Mouse (Mus musculus) Patski (cell line): ENCODE measurements around the gene Sparc. TPM values are rescaled to one million over a fixed set of nuclear protein-coding genes. Genes with fewer than 3 reads are reported as not detected.

Source experiments
- ATAC-seq: fragments of 100-300 bp; one replicate; pipeline ENCODE4 v1.8.0; 2021
- CTCF ChIA-PET: fragments of 350-600 bp; sonication (Branson Sonifier 250); formaldehyde crosslinking; loops from one replicate; lab custom pipeline; 2022; ENCODE audit warnings: inconsistent platforms; lab: Charles Lee
- POLR2A ChIA-PET: fragments of 350-600 bp; sonication (Branson Sonifier 250); formaldehyde crosslinking; loops from one replicate; lab custom pipeline; 2022; ENCODE audit warnings: antibody characterized with exemption, inconsistent platforms; lab: Charles Lee
- DNase-seq: peaks from one replicate; pipeline ENCODE4 v3.0.0-alpha.2; 2011; ENCODE audit warnings: low read depth, low spot score
- H3K27me3 ChIP-seq: fragments of 371-371 bp; one replicate; pipeline ENCODE4 v1.5.1; 2021
- CTCF ChIP-seq: fragments of 100-300 bp; IDR thresholded peaks from one replicate; pipeline ENCODE4 v1.5.1; 2021
- in situ Hi-C: fragments of 300-500 bp; cut with MboI; formaldehyde crosslinking; loops from 3 replicates; pipeline ENCODE4 v1.11.1; 2018; ENCODE audit warnings: low pct_unique_long_range_greater_than_20kb, mixed read lengths
- polyA plus RNA-seq: library from polyadenylated mRNA; unstranded; gene quantifications from one replicate; pipeline ENCODE4 v1.2.3, GENCODE M21; 2021

The Sparc gene
- polyA plus RNA-seq, 1 experiment from 2014 or later: 789 TPM

DNA sequence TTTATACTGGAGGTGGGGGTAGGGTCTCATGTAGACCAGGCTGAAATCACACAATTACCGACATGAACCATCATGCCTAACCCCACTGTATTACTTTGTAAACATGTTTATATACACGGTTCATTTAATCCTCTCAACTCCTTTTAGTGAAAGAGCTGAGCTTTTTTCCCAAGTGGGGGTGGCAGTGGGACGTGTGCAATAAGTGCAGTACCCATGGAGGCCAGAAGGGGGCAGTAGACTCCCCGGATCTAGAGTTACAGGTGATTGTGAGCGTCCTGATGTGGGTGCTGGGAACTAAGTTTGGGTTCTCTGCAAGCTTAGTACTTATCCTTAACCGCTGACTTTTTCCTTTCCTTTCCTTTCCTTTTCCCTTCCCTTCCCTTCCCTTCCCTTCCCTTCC, 49.1 kb downstream of the Sparc start:
- ChIA-PET POLR2A (interaction anchor here (0.8 kb wide), 1 partner anchor 8 kb away, joined by 3 read pairs; no protein-coding TSS in a partner anchor), CTCF (interaction anchor here (1.1 to 1.9 kb wide), 4 partner anchors 13 to 72 kb away, joined by 3 to 9 read pairs (median 4); no protein-coding TSS in a partner anchor)
- no peak for ATAC-seq
- in situ Hi-C loops: no loop called here
- no peaks in the 10 kb centered on the region for H3K27me3 ChIP-seq
- no peak for TF ChIP-seq CTCF
- no peak for DNase-seq

- CTCF ChIA-PET: interaction anchor here (0.7 to 1.9 kb wide), 4 partner anchors 12 to 67 kb away, joined by 3 to 9 read pairs (median 4); no protein-coding TSS in a partner anchor
Measured at GRCm38 (mm10) chr11:55373373-55373772, 49.6 kb downstream of the Sparc start.

DNA sequence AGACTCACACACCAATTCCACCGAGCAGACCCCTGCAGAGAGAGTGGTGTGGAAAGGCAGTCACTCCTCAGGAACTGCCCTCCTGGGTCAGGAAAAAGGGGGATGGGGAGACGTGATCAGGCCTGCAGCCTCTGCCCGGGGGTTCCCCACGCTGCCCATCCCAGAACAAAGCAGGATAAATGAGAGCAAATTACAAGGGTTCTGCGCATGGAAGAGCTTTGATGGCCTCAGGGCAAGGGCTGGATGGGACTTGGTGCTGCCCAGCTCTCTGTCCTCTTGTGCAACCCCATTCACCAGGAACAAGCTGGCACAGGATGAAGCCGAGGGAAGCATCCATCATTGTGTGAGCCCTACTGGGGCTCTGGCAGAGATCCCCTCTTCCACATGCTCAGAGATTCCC, 51.0 kb downstream of the Sparc start:
- DNase-seq (peak; percentile 65), ATAC-seq (peak; percentile 84)
- ChIA-PET POLR2A (interaction anchor here (0.6 to 1.5 kb wide), 3 partner anchors 9 to 51 kb away, joined by 3 to 5 read pairs (median 4); no protein-coding TSS in a partner anchor), CTCF (interaction anchor here (1.2 to 1.9 kb wide), 2 partner anchors 14 to 285 kb away, joined by 3 to 9 read pairs; no protein-coding TSS in a partner anchor)
- no peaks in the 10 kb centered on the region for H3K27me3 ChIP-seq
- in situ Hi-C loops: no loop called here
- no peak for TF ChIP-seq CTCF

More at GRCm38 (mm10) chr11:55373373-55373772, 49.6 kb downstream of the Sparc start:
- POLR2A ChIA-PET: interaction anchor here (0.8 kb wide), 1 partner anchor 9 kb away, joined by 3 read pairs; no protein-coding TSS in a partner anchor
- no peaks in the 10 kb centered on the region for H3K27me3 ChIP-seq
- ATAC-seq (no peak), DNase-seq (no peak)
- TF ChIP-seq CTCF: no peak
- in situ Hi-C loops: no loop called here

DNA sequence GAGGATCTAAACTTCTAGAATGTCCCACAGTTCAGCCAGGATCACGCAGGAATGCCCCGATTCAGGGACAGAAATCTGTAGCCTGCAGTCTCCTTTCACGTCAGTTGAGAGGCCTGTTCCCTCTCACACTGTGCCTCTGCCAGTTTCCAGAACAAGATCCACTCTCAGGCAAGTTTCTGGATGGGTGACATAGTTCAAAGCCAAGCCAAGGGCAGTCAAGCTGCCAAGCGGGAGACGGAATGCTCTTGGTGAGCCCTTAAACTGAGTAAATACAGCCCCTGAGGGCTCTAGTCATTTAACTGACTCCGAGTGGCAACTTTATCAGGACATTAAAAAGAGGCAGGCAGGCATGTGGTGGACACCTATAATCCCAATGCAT, 53.9 kb downstream of the Sparc start:
- DNase-seq (no peak), ATAC-seq (no peak)
- in situ Hi-C loops: no loop called here
- no peaks in the 10 kb centered on the region for H3K27me3 ChIP-seq
- no peak for TF ChIP-seq CTCF
- POLR2A ChIA-PET: no interaction called here
- CTCF ChIA-PET: no interaction called here

- DNase-seq (no peak), ATAC-seq (no peak)
- no peak for TF ChIP-seq CTCF
- in situ Hi-C loops: no loop called here
- no peaks in the 10 kb centered on the region for H3K27me3 ChIP-seq
- POLR2A ChIA-PET: no interaction called here
- CTCF ChIA-PET: no interaction called here
Measured at GRCm38 (mm10) chr11:55368388-55369092, 54.4 kb downstream of the Sparc start.

GRCm38 (mm10) chr11:55367783-55368182, 55.2 kb downstream of the Sparc start:
- H3K27me3 ChIP-seq: no peaks in the 10 kb centered on the region
- CTCF ChIA-PET: no interaction called here
- no peak for TF ChIP-seq CTCF
- POLR2A ChIA-PET: no interaction called here
- ATAC-seq (no peak), DNase-seq (no peak)
- in situ Hi-C loops: no loop called here

DNA sequence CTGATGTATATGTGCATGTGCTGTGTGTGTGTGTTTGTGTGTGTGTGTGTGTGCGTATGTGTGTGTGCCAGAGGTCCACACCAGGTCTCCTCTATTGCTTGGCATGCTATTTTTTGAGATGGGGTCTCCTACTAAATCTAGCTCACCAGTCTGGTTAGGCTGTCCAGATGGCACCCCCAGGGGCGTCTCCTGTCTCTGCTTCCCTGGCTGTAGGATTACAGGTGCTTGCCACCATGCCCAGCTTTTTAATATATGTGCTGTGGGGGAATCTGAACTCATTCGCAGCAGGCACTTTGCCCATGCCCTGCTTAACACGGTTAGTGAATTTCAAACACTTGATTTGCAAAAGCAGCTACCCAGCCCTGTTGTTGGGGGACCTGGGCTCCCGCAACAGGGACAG, 57.1 kb downstream of the Sparc start:
- POLR2A ChIA-PET: interaction anchor here (0.6 kb wide), 1 partner anchor 167 kb away, joined by 3 read pairs; no protein-coding TSS in a partner anchor
- H3K27me3 ChIP-seq: no peaks in the 10 kb centered on the region
- DNase-seq (no peak), ATAC-seq (no peak)
- TF ChIP-seq CTCF: no peak
- CTCF ChIA-PET: interaction anchor here (0.9 to 1.4 kb wide), 3 partner anchors 9 to 81 kb away, joined by 3 to 4 read pairs (median 3); no protein-coding TSS in a partner anchor
- in situ Hi-C loops: no loop called here

DNA sequence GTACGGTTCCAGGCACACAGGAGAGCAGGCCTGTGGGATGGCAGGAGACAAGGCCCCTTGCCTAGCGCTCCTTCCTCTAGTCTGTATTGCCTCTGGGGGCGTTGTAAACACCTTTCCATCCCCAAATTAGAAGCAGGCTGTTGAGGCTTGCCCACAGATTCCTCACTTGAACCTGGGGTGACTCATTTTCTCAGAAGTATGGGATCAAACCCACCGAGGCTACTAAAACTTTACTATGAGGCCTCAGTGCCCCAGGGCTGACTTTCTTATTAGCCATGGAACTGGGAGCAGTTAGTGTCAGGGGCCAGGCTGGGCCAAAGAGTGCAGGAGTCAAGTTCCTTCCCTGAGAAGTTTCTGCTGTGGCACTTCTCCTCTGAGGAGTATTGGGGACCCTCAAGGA, 57.7 kb downstream of the Sparc start:
- no peak for TF ChIP-seq CTCF
- ChIA-PET CTCF (interaction anchor here (1.1 to 1.4 kb wide), 2 partner anchors 8 to 13 kb away, joined by 3 to 4 read pairs; no protein-coding TSS in a partner anchor), POLR2A (no interaction called here)
- H3K27me3 ChIP-seq: no peaks in the 10 kb centered on the region
- DNase-seq (no peak), ATAC-seq (no peak)
- in situ Hi-C loops: no loop called here

DNA sequence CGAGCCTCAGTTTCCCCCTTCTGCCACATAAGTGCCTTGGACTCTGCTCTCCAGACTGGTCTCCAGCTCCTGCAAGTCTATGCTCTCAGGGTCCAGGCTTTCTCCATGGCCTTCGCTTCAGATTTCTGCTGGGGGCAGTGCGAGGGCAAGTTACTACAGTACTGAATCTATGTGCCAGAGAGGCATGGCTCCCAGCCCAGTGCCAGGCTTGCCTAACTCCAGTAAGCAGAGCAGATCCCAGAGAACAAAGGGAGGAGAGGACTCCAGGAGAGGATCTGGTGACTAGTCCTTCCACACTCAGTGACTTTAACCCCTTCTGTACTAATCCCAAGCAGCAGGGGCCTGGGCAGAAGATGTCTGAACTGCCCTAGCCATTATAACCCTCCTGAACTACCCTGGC, 58.3 kb downstream of the Sparc start:
- in situ Hi-C loops: no loop called here
- DNase-seq (no peak), ATAC-seq (no peak)
- no peaks in the 10 kb centered on the region for H3K27me3 ChIP-seq
- POLR2A ChIA-PET: interaction anchor here (1.1 kb wide), 1 partner anchor 17 kb away, joined by 4 read pairs; no protein-coding TSS in a partner anchor
- CTCF ChIA-PET: no interaction called here
- no peak for TF ChIP-seq CTCF

- ATAC-seq: no peak
Measured at GRCm38 (mm10) chr11:55358094-55358783, 64.7 kb downstream of the Sparc start.

More at GRCm38 (mm10) chr11:55358094-55358783, 64.7 kb downstream of the Sparc start:
- ChIA-PET CTCF (no interaction called here), POLR2A (interaction anchor here (0.9 kb wide), 1 partner anchor 11 kb away, joined by 3 read pairs; no protein-coding TSS in a partner anchor)
- TF ChIP-seq CTCF: no peak
- in situ Hi-C loops: no loop called here
- no peaks in the 10 kb centered on the region for H3K27me3 ChIP-seq
- DNase-seq: no peak
